Mouse (Mus musculus) MEL (cell line): ENCODE measurements at regions not wholly inside any gene's neighbourhood (a gene's known extent, or its start where the extent isn't known, plus 50 kb on each side); places are given as distances from the start of the nearest gene placed in this dataset.
A peak's percentile ranks its signal among the peaks of the same experiment; 100 is the strongest.

Experiments used
- DNase-seq: peaks from one replicate; pipeline ENCODE4 v3.0.0; 2011; ENCODE audit warnings: low read depth, low spot score
- H3K27ac ChIP-seq: 2 replicates; pipeline ENCODE4 v1.5.1; 2012; ENCODE audit warnings: low read depth, mild to moderate bottlenecking, control low read depth, low read length, moderate library complexity; ENCODE audit not compliant: control insufficient read depth
- H3K27me3 ChIP-seq, 2 experiments: fragments of 150-350 bp in 1 of 2; sonication (generic) in 1 of 2; 2 replicates each; pipeline ENCODE4 v1.6.1; 2012; ENCODE audit warnings: low read length in 2 of 2, mild to moderate bottlenecking in 2 of 2, improper control_type of control experiment in 1 of 2, moderate library complexity in 1 of 2; ENCODE audit not compliant: insufficient read depth in 2 of 2, control insufficient read depth in 1 of 2
- H3K36me3 ChIP-seq, 2 experiments: 2 replicates each; pipeline ENCODE4 v1.6.1; 2012 to 2014; ENCODE audit warnings: low read length in 2 of 2, improper control_type of control experiment in 1 of 2, inconsistent platforms in 1 of 2, mild to moderate bottlenecking in 1 of 2; ENCODE audit not compliant: insufficient read depth in 2 of 2, control insufficient read depth in 1 of 2
- H3K4me1 ChIP-seq, 2 experiments: fragments of 150-350 bp in 1 of 2; sonication (generic) in 1 of 2; 2 replicates each; pipeline ENCODE4 v1.6.1; 2012; ENCODE audit warnings: low read length in 2 of 2, improper control_type of control experiment in 1 of 2, mild to moderate bottlenecking in 1 of 2; ENCODE audit not compliant: insufficient read depth in 2 of 2, control insufficient read depth in 1 of 2
- H3K4me3 ChIP-seq, 2 experiments: fragments of 150-350 bp in 1 of 2; sonication (generic) in 1 of 2; 2 replicates each; pipeline ENCODE4 v1.5.1; 2012; ENCODE audit warnings: low read depth in 2 of 2, low read length in 2 of 2, mild to moderate bottlenecking in 2 of 2, moderate library complexity in 2 of 2, control low read depth in 1 of 2, improper control_type of control experiment in 1 of 2; ENCODE audit not compliant: control insufficient read depth in 1 of 2, insufficient read depth in 1 of 2
- H3K79me2 ChIP-seq: 2 replicates; pipeline ENCODE4 v1.6.1; 2012; ENCODE audit warnings: mild to moderate bottlenecking, low read length, moderate library complexity; ENCODE audit not compliant: control insufficient read depth, poor library complexity, insufficient read depth
- H3K9ac ChIP-seq: 2 replicates; pipeline ENCODE4 v1.6.1; 2012; ENCODE audit warnings: low read depth, mild to moderate bottlenecking, control low read depth, low read length, moderate library complexity; ENCODE audit not compliant: control insufficient read depth, poor library complexity, severe bottlenecking
- H3K9me3 ChIP-seq: fragments of 150-350 bp; sonication (generic); replicated peaks from 2 replicates; pipeline ENCODE4 v1.6.1; 2012; ENCODE audit warnings: mild to moderate bottlenecking, low read length, improper control_type of control experiment, moderate library complexity; ENCODE audit not compliant: insufficient read depth
- BHLHE40 ChIP-seq: IDR thresholded peaks from 2 replicates; pipeline ENCODE4 v1.6.1; 2012; ENCODE audit warnings: low read depth, mild to moderate bottlenecking, inconsistent platforms, low read length, improper control_type of control experiment, borderline replicate concordance
- JUND ChIP-seq: IDR thresholded peaks from 2 replicates; pipeline ENCODE4 v1.6.1; 2011; ENCODE audit warnings: low read depth, mild to moderate bottlenecking, improper control_type of control experiment, low read length
- MAX ChIP-seq: IDR thresholded peaks from 2 replicates; pipeline ENCODE4 v1.6.1; 2011; ENCODE audit warnings: low read length, improper control_type of control experiment
- MAZ ChIP-seq: IDR thresholded peaks from 2 replicates; pipeline ENCODE4 v1.6.1; 2012; ENCODE audit warnings: low read depth, mild to moderate bottlenecking, inconsistent platforms, low read length, improper control_type of control experiment
- MXI1 ChIP-seq: IDR thresholded peaks from 2 replicates; pipeline ENCODE4 v1.6.1; 2011; ENCODE audit warnings: mild to moderate bottlenecking, low read depth, low read length, improper control_type of control experiment
- MYB ChIP-seq: IDR thresholded peaks from 2 replicates; pipeline ENCODE4 v1.6.1; 2011; ENCODE audit warnings: mild to moderate bottlenecking, low read depth, low read length, improper control_type of control experiment
- MYC ChIP-seq: IDR thresholded peaks from 2 replicates; pipeline ENCODE4 v1.6.1; 2011; ENCODE audit warnings: low read depth, mild to moderate bottlenecking, low read length, improper control_type of control experiment, moderate library complexity
- NELFE ChIP-seq: IDR thresholded peaks from 2 replicates; pipeline ENCODE4 v1.6.1; 2011; ENCODE audit warnings: low read depth, low read length, improper control_type of control experiment
- NRF1 ChIP-seq: IDR thresholded peaks from 2 replicates; pipeline ENCODE4 v1.6.1; 2014; ENCODE audit warnings: low read depth, mild to moderate bottlenecking, inconsistent platforms, low read length, improper control_type of control experiment, moderate library complexity; ENCODE audit not compliant: poor library complexity, insufficient read depth, severe bottlenecking
- POLR2A ChIP-seq, 2 experiments: IDR thresholded peaks; 2 replicates each; pipeline ENCODE4 v1.6.1; 2011 to 2012; ENCODE audit warnings: low read length in 2 of 2, mild to moderate bottlenecking in 2 of 2, control low read depth in 1 of 2, improper control_type of control experiment in 1 of 2, low read depth in 1 of 2, moderate library complexity in 1 of 2; ENCODE audit not compliant: control insufficient read depth in 1 of 2, insufficient read depth in 1 of 2, poor library complexity in 1 of 2
- POLR2AphosphoS2 ChIP-seq: IDR thresholded peaks from 2 replicates; pipeline ENCODE4 v1.6.1; 2011; ENCODE audit warnings: low read length, improper control_type of control experiment
- RCOR1 ChIP-seq: IDR thresholded peaks from 2 replicates; pipeline ENCODE4 v1.6.1; 2012; ENCODE audit warnings: low read depth, mild to moderate bottlenecking, inconsistent platforms, low read length, improper control_type of control experiment
- SIN3A ChIP-seq: IDR thresholded peaks from 2 replicates; pipeline ENCODE4 v1.6.1; 2012; ENCODE audit warnings: low read length, improper control_type of control experiment, inconsistent platforms
- TAL1 ChIP-seq: IDR thresholded peaks from 2 replicates; pipeline ENCODE4 v1.6.1; 2012; ENCODE audit warnings: mild to moderate bottlenecking, inconsistent platforms, low read length, moderate library complexity, mixed read lengths
- TCF12 ChIP-seq: IDR thresholded peaks from 2 replicates; pipeline ENCODE4 v1.6.1; 2014; ENCODE audit warnings: low read depth, mild to moderate bottlenecking, inconsistent platforms, low read length, improper control_type of control experiment, moderate library complexity
- UBTF ChIP-seq: IDR thresholded peaks from 2 replicates; pipeline ENCODE4 v1.6.1; 2012; ENCODE audit warnings: low read depth, mild to moderate bottlenecking, inconsistent platforms, low read length, improper control_type of control experiment, moderate library complexity, borderline replicate concordance; ENCODE audit not compliant: insufficient read depth
- USF1 ChIP-seq: IDR thresholded peaks from 2 replicates; pipeline ENCODE4 v1.6.1; 2014; ENCODE audit warnings: low read depth, mild to moderate bottlenecking, inconsistent platforms, low read length, improper control_type of control experiment, moderate library complexity
- USF2 ChIP-seq, 2 experiments: IDR thresholded peaks; 2 replicates each; pipeline ENCODE4 v1.6.1; 2011 to 2012; ENCODE audit warnings: improper control_type of control experiment in 2 of 2, low read length in 2 of 2, borderline replicate concordance in 1 of 2, inconsistent platforms in 1 of 2, low read depth in 1 of 2, mild to moderate bottlenecking in 1 of 2; ENCODE audit not compliant: insufficient read depth in 1 of 2
- ZKSCAN1 ChIP-seq: IDR thresholded peaks from 2 replicates; pipeline ENCODE4 v1.6.1; 2012; ENCODE audit warnings: low read depth, mild to moderate bottlenecking, inconsistent platforms, low read length, improper control_type of control experiment, moderate library complexity

GRCm38 (mm10) chr3:20816613-20817012, 449.6 kb upstream of the Agtr1b start:
- H3K36me3 ChIP-seq, result no peaks in the 10 kb centered on the region
- H3K27me3 ChIP-seq, result no peaks in the 10 kb centered on the region
- no peak overlapping the region for H3K4me3 ChIP-seq
- no peaks in the 10 kb centered on the region for H3K4me1 ChIP-seq
- TF ChIP-seq MXI1 (no peak), MYB (no peak), TAL1 (no peak), POLR2AphosphoS2 (no peak), MAZ (no peak), TCF12 (no peak), SIN3A (no peak), ZKSCAN1 (no peak), RCOR1 (no peak), MYC (no peak), MAX (no peak), UBTF (no peak), BHLHE40 (no peak), POLR2A (IDR thresholded peaks at IDR 0.05; ENCODE audit: control insufficient read depth in 1 of 2, insufficient read depth in 1 of 2, low read depth in 1 of 2, low read length in 2 of 2, poor library complexity in 1 of 2) (no peak), NRF1 (no peak)
- TF ChIP-seq, all 39 proteins: peak for 0
- Histone ChIP-seq H3K9ac (no peak overlapping the region), H3K79me2 (no peaks in the 10 kb centered on the region), H3K9me3 (no peaks in the 10 kb centered on the region), H3K27ac (no peak overlapping the region)
- peak; percentile 47 for DNase-seq

GRCm38 (mm10) chr3:20794256-20794655, 427.3 kb upstream of the Agtr1b start:
- H3K27ac ChIP-seq, result no peak overlapping the region
- H3K4me3 ChIP-seq, result no peak overlapping the region
- no peaks in the 10 kb centered on the region for H3K36me3 ChIP-seq
- no peak for TF ChIP-seq NRF1
- no peak for TF ChIP-seq JUND
- H3K9ac ChIP-seq, result no peak overlapping the region
- no peaks in the 10 kb centered on the region for H3K27me3 ChIP-seq
- no peaks in the 10 kb centered on the region for H3K4me1 ChIP-seq
- H3K79me2 ChIP-seq, result no peaks in the 10 kb centered on the region
- H3K9me3 ChIP-seq, result no peaks in the 10 kb centered on the region
- no peak for DNase-seq

DNA sequence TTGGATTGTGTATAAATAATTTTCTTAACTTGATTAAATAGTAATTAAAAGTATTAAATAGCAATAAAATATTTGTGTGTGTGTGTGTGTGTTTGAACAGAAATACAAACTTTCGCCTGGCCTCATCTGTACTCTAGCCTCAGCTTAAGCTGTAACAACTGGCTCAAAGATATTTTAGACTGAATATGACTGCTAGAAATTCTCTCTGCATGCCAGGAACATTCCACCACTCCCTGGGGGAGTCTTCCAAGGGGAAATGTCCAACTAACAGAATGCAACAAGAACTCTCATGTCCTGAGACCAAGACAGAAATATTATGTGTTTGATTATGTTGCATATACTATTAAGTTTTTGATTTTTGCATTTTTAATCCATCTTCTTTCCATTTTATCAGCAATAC, 425.5 kb upstream of the Agtr1b start:
- Histone ChIP-seq H3K4me1 (no peaks in the 10 kb centered on the region), H3K27me3 (no peaks in the 10 kb centered on the region), H3K36me3 (no peaks in the 10 kb centered on the region), H3K79me2 (no peaks in the 10 kb centered on the region), H3K9ac (no peak overlapping the region), H3K27ac (no peak overlapping the region), H3K4me3 (no peak overlapping the region), H3K9me3 (no peaks in the 10 kb centered on the region)
- no peak for DNase-seq
- TF ChIP-seq USF2 (IDR thresholded peaks at IDR 0.05; ENCODE audit: borderline replicate concordance in 1 of 2, insufficient read depth in 1 of 2, low read depth in 1 of 2, low read length in 2 of 2), result no peak
- no peak for TF ChIP-seq NELFE
- TF ChIP-seq MAX, result no peak
- TF ChIP-seq UBTF, result no peak
- TF ChIP-seq USF1, result no peak
- no peak for TF ChIP-seq SIN3A
